9 mouse cellular contexts compared by ENCODE assay signal in the genomic region with DNA sequence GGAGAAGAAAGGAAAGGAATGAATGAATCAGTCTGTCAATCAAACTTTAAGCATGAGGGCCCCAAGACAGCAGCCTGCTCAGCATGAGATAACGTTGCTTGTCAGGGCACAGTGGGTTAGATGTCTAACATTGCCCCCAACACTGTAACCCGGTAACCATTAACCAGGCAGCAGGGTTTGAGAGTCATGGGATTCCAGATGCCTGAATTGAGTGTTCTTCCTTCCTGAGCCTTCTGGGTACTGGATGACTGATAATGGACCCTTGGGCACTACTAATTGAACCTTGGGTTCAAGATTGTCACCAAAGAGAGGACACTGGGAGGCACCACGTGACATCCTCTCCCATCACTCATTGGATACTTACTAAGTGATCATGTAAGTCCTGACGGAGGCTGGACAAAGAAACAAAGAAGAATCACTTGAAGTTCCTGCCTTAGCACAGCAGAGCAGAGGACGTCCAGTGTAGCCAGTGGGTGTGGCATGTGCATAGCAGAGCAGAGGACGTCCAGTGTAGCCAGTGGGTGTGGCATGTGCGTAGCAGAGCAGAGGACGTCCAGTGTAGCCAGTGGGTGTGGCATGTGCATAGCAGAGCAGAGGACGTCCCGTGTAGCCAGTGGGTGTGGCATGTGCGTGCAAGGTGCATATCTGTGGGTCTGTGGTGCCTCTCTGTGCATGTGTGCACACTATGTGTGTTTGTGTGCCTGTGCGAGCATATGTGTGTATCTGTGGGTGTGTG. TPM values are rescaled to one million over a fixed set of nuclear protein-coding genes. Genes with fewer than 3 reads are reported as not detected.
DNase-seq lines count a peak whose midpoint lies in the region; ATAC-seq and TF ChIP-seq lines count a peak whose summit lies in the region.
"Had no signal": no experiment of that assay in that cellular context is flagged by ENCODE, and none has a peak within 500 bp of the region (broad histone marks: within the 10 kb centered on the region; RNA-seq: fewer than 3 reads in every experiment).

No protein-coding gene starts in this region.

- DNase-seq in lung, adult 18-20 months, result peak; percentile 39 to 68
- DNase-seq in lung, adult 2 months, result no peak
- DNase-seq in liver, result peak; percentile 84
- no peak for DNase-seq in thymus, postnatal 36 days
- no peak for DNase-seq in spleen, postnatal 10 days (ENCODE audit: low spot score in 2 of 2)
- DNase-seq: gastrocnemius, adult 2 months had no signal

- 0 out of 2 replicates have a peak, but pooled peaks have one; percentile 24 for ATAC-seq in forebrain, embryonic 13.5 days
- peak; percentile 25; the same call in 1 of the 2 replicates for ATAC-seq in midbrain, embryonic 16.5 days

- H3K36me3 ChIP-seq in forebrain, embryonic 13.5 days (ENCODE audit: poor library complexity, severe bottlenecking), result no peaks in the 10 kb centered on the region
- H3K36me3 ChIP-seq in midbrain, embryonic 16.5 days (ENCODE audit: control insufficient read depth, insufficient read depth, low read length), result no peaks in the 10 kb centered on the region

- no peak overlapping the region for H3K4me2 ChIP-seq in forebrain, embryonic 13.5 days
- no peak overlapping the region for H3K4me2 ChIP-seq in midbrain, embryonic 16.5 days (ENCODE audit: low read length)

- peaks cover 3% of the 10 kb centered on the region; the same call in 1 of the 2 replicates for H3K4me1 ChIP-seq in lung, adult 2 months (ENCODE audit: control insufficient read depth, insufficient read depth, low read length)
- peaks cover 15% of the 10 kb centered on the region for H3K4me1 ChIP-seq in forebrain, embryonic 13.5 days
- no peaks in the 10 kb centered on the region for H3K4me1 ChIP-seq in midbrain, embryonic 16.5 days (ENCODE audit: control insufficient read depth, insufficient read depth, low read length)

- 24% methylated on average over 12 of the region's 12 CpGs for WGBS in lung, adult 2 months
- 63% methylated on average over 12 of the region's 12 CpGs for WGBS in forebrain, embryonic 13.5 days
- 60% methylated on average over 12 of the region's 12 CpGs for WGBS in midbrain, embryonic 16.5 days

- no peak overlapping the region for H3K27ac ChIP-seq in forebrain, embryonic 13.5 days
- no peak overlapping the region for H3K27ac ChIP-seq in midbrain, embryonic 16.5 days (ENCODE audit: low read length)
- H3K27ac ChIP-seq: gastrocnemius, adult 2 months had no signal

- H3K27me3 ChIP-seq in forebrain, embryonic 13.5 days, result peaks cover 5% of the 10 kb centered on the region; the same call in 1 of the 2 replicates
- no peaks in the 10 kb centered on the region for H3K27me3 ChIP-seq in midbrain, embryonic 16.5 days (ENCODE audit: control insufficient read depth, insufficient read depth, low read depth, low read length)

- H3K9me3 ChIP-seq in forebrain, embryonic 13.5 days (replicated peaks), result no peaks in the 10 kb centered on the region
- no peaks in the 10 kb centered on the region for H3K9me3 ChIP-seq in midbrain, embryonic 16.5 days (replicated peaks; ENCODE audit: control insufficient read depth, low read length, poor library complexity, severe bottlenecking)

- H3K9ac ChIP-seq in forebrain, embryonic 13.5 days, result no peak overlapping the region
- no peak overlapping the region for H3K9ac ChIP-seq in midbrain, embryonic 16.5 days (ENCODE audit: low read depth, low read length)

- H3K4me3 ChIP-seq in lung, adult 2 months (replicated peaks; ENCODE audit: extremely low read depth, low read depth, low read length), result no peak overlapping the region
- H3K4me3 ChIP-seq in forebrain, embryonic 13.5 days, result no peak overlapping the region
- no peak overlapping the region for H3K4me3 ChIP-seq in midbrain, embryonic 16.5 days (ENCODE audit: low read depth, low read length)
- H3K4me3 ChIP-seq: gastrocnemius, adult 2 months had no signal

- TF ChIP-seq CTCF in lung, adult 2 months (IDR thresholded peaks at IDR 0.05; ENCODE audit: insufficient read depth, low read length), result no peak

- no peak for TF ChIP-seq POLR2A in lung, adult 2 months (IDR thresholded peaks at IDR 0.05; ENCODE audit: borderline replicate concordance, extremely low read depth, low read depth, low read length)

RNA-seq across cellular contexts. Expression of gene Npffr1, which starts 51.0 kb away (rescaled TPM):
- polyA plus RNA-seq in lung, adult 2 months (2012; rRNA removed), result 0.07 and 0.11 TPM in 2 replicates
- polyA plus RNA-seq in forebrain, embryonic 13.5 days (2015; fragmentation: Nextera tagmentation; extraction: Ambion mirVana), result 0.24 and 0.36 TPM in 2 replicates
- polyA plus RNA-seq in midbrain, embryonic 16.5 days (2015; fragmentation: Nextera tagmentation; extraction: Ambion mirVana), result 2.3 and 2.8 TPM in 2 replicates
- polyA plus RNA-seq: neural tube, embryonic 11.5 days had no signal

Comparison
In these comparisons a context has a peak if more than half of its experiments do, and no peak if none do; other contexts are left out.
1. DNase-seq: peak in lung, adult 18-20 months (2 of 2) and liver (single experiment); none in lung, adult 2 months (single experiment), thymus, postnatal 36 days (0 of 2) and spleen, postnatal 10 days (0 of 2).